Mouse (Mus musculus) regulatory T cell (primary cell): ENCODE data around the gene Crtap.

Experiments used
- in situ Hi-C: fragments of 300-600 bp; cut with MboI, MseI; formaldehyde crosslinking; loops from one replicate; pipeline ENCODE4 v1.15.1; 2025; ENCODE audit warnings: high pct_unique_total_duplicates

The Crtap gene

DNA sequence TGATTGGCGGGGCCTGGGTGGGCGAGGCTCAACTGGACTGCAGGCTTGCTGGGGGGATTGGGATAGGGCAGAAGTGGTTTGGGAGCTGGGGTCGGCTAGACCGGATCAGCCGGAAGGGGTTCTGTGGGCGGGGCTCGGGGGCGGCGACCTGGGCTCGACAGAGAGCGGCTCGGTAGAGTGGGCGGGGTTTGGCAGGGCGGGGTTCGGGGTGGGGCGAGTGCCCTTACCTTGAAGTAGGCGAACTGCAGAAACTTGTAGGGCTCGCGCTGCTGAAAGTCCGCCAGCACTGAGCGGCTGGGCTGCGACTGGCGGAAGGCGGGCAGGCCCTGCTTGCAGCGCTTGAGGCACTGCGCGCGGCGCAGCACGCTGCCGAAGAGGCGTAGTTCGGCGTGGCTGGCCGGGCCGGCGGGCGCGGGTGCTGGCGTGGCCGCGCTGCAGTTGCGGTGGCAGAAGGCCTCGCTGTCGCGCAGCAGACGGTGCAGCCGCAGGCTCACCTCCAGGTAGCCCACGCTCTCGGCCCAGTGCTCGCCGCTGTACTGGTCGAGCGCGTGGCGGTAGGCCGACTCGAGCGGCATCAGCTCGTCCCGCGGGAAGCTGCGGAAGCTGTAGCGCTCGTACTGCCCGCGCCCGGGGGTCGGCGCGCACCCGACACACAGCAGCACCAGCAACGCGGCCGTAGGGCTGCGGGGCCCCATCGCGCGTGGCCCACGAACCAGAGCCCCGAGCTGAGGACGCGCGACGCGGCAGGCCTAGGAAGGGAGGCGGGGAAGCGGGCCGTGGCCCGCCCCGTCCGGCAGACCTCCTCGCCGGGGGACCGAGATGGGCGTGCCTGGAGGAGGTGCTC, at the start of gene Crtap:
TSS of gene Crtap (minus strand) at position 771 of the 844 bp plus-strand sequence.
- in situ Hi-C loops: no loop called here

DNA sequence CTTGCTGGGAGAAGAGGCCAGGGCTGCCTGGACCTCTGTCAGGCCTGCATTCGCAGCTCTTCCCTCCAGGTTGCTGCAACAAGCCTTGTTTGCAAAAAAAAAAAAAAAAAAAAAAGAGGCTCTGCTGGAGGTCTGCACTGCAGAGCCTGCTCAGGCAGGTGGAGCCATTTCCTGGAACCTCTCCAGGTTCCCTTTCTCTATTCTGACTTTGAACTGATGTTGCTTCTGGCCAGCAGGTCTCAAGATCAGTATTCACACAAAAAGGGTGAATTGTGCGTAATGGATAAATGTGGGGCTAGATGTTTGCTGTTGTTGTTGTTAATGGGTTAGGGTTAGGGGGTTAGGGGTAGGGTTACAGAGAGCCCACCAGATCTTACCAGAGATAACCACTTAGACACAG, 45.2 kb upstream of the Crtap start:
- in situ Hi-C loops: no loop called here

DNA sequence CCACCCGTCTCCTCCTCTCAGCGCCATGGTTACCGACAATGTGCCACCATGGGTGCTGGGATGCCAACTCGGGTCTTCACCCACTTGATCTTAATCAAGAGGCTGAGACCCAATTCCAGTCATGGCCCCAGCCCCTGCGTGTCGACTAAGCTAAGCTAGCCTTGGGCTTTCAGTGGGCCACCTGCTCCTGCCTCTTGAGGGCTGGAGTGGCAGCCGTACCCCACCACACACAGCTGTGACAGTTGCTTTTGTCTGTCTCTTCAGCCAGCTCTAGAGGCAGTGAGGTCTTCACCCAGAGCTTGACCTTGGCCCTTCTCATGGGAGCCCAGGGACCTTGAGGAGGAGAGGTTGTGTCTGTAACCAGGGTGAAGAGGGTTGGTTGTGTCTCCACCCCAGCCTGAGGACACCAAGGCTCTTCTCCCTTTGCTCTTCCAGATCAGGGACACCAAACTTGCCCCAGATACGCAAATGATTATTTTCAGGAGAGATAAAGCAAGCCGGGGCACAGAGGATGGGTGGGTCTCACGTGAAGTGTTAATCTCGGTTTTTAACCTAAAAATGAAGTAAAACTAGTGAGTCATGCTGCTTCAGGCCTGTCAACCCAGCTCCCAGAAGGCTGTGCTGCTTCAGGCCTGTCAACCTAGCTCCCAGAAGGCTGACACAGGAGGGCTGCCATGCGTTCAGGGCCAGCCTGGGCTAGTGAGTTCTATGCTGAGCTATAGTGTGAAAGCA, 37.8 kb upstream of the Crtap start:
- in situ Hi-C loops: no loop called here

DNA sequence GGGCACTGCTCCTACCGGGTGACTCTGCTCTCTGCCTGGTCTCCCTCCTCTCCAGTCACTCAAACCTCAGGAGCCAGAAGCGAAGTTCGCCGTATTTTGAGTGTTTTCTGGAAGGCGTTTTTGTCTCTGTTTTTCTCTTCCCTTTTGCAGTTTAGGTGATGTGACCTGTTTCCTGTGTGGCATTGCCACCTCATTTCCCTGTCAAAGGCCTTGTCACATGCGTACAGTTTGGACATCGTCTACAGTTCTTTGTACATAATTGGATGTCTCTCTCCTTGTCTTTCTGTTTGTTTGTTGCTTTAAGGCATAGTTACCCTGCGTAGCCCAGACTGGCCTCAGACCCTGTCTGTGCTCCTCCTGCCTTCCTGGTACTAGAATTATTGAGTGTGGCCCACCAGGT, 37.0 kb upstream of the Crtap start:
- in situ Hi-C loops: no loop called here

DNA sequence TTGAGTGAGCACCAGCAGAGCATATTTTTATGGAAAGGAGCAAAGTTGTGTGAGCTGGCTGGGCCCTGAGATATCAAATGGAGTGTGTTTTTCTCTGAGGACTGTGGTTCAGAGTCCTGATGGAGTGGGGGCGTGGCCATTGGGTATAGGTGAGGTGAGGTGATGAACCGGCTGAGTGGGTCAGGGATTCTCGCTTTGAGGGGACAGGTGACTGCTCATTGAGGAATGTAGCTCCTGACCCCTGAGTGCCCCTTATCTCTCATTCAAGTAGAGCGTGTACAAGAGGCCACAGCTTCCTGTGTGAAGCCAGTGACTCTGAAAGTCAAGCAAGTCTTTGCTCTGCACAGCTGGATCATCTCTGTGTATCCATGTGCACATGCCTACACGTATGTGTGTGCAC, 35.7 kb upstream of the Crtap start:
- in situ Hi-C loops: no loop called here

DNA sequence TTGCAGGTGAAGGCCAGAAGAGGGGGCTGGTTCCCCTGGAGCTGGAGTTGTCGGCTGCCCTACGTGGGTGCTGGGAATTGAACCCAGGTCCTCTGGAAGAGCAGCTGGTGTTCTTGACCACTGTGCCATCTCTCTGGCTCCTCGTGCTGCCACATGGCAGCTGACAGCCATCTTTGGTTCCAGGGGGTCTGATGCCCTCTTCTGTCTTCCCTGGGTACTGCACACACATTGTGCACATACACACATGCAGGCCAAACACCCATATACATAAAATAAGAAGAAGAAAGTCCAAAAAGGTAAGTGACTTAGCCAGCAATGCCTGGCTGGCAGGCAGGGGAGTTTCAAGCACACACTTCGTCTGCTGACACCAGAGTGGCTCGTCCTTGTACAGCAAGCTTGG, 35.1 kb upstream of the Crtap start:
- in situ Hi-C loops: no loop called here

DNA sequence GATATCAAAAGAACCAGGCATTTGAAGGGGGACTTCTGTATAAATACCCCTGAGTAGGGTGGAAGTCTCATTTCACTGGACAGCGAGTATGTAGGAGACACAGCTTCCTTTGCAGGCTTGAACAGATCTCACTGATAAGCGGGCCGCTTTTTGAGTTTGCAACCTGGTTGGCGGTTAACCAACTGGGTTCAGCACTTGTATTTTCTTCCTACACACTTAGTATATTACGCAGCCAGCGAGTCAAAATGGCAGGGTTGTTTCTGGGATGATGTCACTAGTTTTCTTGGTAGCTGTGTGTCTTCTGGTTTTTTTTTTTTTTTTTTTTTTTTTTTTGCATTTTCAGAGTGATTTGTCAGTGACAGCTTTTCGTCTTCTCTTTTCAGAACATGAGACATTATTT, 31.3 kb upstream of the Crtap start:
- in situ Hi-C loops: no loop called here

DNA sequence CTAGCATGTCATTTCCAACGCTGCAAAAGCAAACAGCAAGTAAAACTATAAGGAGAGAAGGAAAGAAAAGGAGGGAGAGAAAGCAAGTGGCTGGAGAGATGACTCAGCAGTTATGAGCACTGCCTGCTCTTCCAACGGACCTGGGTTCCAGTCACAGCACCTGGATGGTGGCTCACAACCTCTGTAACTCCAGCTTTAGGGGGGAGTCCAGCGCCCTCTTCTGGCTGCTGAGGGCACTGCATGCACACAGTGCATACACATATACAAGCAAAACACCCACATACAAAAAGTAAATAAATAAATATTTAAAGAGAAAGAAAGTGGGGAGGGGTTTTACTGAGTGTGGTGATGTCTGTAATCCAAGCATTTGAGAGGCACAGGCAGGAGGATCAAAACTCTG, 30.6 kb upstream of the Crtap start:
- in situ Hi-C loops: no loop called here

DNA sequence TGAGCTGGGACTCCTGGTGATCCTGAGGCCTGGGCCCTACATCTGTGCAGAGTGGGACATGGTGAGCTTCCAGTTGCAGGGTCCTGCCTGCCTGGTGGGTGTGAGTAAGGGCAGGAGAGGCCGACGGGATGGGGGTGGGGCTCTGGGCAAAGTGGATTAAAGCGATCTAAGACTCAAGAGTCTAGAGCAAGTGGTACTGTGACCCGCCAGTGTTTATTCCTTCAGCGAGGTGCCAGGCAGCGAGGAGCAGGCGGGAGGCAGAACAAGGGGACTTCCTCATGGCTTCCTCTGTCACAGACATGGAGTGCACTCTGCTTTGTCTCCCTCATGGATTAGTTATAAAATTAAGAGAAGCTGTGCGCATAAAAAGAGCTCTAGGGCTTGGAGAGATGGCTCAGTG, 30.0 kb upstream of the Crtap start:
- in situ Hi-C loops: no loop called here

DNA sequence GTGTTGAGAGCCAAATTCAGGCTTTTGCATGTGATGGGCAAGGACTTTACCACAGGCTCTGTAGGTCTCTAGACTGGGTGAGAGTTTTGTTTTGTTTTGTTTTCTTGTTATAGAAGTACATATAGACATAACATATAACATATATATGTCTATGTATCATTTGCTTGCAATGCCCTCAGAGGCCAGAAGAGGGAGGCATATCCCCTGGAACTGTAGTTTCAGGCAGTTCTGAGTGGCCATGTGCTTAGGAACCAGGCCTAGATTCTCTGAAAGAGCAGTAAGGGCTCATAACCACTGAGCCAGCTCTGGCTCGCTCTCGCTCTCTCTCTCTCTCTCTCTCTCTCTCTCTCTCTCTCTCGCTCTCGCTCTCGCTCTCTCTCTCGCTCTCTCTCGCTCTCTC, 27.7 kb upstream of the Crtap start:
- in situ Hi-C loops: loop anchor here (5.0 kb wide), 2 partner anchors 84 to 164 kb away; partner anchors contain the start of gene Ccr4

DNA sequence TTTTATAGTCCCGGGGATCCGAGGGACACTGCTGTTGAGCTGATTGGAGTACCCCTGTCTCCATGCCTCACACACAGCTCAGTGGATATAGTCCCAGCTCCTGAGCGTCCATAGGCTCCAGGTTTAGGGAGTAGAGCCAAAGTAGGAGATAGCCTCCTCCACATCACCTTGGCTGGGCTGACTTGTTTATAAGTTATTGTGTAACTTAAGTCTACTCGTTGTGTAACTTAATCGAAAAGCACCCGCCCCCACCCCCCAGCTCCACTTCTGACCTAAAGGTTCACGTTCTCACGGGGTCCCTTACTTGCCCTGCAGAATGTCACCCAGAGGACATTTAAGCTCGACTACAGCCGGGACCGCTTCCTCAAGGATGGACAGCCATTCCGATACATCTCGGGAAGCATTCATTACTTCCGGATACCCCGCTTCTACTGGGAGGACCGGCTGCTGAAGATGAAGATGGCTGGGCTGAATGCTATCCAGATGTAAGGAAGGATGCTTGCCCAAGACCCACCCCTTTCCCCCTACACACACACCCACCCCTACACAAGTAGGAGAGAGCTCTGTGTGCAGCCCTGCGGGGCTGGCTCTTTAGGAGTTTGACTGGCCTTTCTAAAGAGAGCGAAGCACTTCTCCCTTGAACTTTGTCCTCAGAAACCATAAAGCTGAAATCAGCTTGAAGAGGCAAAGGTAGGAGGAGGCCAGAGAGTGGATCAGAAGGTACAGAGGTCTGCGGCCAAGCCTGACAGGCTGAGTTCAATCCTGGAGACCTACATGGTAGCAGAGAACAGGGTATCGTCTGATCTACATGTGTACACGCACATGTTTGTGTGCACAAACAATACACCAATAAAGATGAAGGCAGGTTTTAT, 26.4 kb upstream of the Crtap start:
- in situ Hi-C loops: loop anchor here (5.0 kb wide), 2 partner anchors 85 to 165 kb away; partner anchors contain the start of gene Ccr4

DNA sequence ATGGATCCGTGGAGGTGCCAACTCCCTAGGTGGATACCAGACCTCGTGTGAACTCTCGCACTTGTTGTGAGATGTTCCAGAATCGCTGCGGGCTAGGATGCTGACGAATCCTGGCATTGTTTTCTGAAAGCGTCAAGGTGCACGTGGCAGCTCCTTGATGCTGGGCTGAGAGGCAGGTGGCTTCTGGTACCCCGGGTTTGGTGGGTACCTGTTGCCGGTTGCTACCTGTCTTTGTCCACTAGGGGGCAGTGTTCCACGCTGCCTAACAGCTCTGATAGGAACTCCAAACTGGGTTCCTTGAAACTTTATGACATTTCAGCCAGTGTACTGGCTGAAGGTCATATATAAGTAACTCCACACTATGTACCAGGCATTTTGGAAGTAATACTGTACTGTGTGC, 25.2 kb upstream of the Crtap start:
- in situ Hi-C loops: loop anchor here (5.0 kb wide), 2 partner anchors 87 to 167 kb away; partner anchors contain the start of gene Ccr4

DNA sequence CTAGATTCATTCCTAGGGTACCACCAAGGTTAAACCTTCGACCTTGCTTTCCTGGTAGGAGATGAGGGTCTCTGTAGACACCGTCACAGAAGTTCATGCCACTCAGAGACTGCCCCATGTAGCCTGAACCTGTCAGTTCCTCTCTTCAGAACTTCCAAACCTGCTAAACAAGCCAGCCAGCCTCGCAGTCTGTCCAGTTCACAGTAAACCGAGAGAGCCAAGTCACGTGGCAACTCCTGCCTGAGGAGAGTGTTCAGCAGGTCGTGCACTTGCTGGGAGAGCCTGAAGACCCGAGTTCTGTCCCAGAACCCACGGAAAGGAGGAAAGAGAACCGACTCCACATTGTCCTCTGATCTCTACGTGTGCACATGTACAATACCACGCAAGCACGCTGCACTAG, 23.4 kb upstream of the Crtap start:
- in situ Hi-C loops: no loop called here

DNA sequence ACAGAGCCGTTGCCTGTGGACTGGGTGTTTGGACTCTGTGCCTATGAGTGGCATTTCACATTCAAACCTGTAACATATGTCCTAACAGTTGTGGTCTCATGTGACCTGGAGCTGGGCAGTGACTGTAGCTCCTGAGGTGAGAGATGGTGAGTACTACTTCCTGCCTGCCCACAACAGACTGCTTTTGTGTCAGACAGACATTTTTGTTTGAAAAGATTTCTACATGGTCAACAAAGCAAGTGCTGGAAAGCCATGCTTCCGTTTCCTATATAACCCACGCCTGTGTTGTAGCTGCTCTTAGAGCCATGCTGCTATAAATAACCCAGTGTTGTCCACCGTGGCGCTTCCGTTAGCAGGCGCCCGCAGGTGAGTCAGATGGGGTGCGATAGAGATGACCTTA, 21.9 kb upstream of the Crtap start:
- in situ Hi-C loops: no loop called here

DNA sequence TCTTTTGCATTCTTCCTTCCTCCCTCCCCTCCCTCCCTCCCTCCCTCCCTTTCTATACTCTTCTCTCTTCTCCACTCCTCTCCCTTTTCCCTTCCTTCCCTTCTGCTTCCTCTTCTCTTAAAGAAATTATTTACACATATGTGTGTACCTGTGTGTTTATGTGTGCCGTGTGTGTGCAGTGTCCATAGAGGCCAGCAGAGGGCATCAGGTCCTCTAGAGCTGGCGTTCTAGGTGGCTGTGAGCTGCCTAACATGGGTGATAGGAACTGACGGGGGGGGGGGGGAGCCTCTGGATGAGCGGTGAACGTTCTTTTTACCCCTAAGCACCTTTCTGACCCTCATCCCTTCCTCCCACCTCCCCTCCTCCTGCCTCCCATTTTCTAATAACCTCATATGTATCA, 20.8 kb upstream of the Crtap start:
- in situ Hi-C loops: no loop called here

DNA sequence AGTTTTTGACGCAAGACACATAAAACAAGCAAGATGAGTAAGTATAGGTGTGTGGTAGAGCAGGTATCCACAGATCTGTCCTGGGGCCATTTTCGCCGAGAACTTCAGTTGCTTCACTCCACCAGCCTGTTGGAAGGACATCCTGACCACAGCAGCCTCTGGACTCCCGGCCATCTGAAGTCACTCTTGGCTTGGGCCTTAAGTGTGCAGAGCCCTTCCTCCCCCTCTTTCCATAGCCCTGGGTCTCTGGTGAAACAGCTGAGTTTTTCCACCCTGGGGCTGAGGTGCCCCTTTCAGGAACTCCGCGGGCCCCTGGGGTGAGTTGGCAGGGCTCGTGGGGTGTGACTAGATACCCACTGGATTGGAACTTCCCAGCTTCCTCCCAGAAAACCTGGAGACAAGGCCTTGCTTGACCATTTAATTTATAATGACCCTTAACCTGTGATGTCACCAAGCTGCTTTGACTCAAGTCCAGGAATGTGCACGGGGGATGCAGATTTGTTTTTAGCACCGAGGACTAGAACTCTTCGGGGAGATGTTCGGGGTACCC, 19.9 kb upstream of the Crtap start:
- in situ Hi-C loops: no loop called here

DNA sequence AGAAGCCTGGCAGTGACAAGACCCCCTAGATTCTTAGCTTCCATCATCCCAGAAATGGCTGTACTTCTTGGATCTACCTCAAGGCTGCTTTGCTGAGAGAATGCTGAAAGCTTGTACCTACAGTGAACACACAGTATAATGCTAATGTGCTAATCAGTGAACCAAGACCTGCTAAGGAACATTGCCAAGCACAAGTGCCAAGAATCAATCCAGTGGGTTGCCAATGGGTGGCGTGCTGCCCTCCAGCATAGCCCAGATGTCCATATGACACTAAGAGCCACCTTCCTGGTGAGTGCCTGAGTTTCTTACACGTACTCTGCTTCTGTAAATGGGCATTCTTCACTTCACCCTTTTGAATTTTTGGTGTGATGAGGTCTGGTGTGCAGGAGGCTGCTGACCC, 17.2 kb upstream of the Crtap start:
- in situ Hi-C loops: no loop called here

DNA sequence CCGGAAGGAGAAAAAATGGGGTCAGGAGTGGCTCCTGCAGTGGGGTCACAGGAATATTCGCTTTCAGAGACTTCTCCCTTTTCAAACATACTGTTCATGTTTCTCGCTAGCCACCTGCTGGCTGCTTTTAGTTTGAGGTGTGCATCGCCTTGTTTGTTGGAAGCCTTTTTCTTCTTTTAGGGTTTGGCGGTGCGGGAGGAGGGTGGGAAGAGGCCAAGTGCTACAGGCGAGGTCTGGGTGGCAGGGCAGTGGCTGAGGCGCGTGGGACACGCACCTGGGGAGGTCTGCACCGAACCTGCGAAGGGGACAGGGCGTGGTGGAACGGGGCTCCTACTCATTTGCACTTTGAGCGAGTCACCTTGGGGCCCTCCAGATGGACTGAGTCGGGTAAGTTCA, 11.2 kb upstream of the Crtap start:
- in situ Hi-C loops: no loop called here

DNA sequence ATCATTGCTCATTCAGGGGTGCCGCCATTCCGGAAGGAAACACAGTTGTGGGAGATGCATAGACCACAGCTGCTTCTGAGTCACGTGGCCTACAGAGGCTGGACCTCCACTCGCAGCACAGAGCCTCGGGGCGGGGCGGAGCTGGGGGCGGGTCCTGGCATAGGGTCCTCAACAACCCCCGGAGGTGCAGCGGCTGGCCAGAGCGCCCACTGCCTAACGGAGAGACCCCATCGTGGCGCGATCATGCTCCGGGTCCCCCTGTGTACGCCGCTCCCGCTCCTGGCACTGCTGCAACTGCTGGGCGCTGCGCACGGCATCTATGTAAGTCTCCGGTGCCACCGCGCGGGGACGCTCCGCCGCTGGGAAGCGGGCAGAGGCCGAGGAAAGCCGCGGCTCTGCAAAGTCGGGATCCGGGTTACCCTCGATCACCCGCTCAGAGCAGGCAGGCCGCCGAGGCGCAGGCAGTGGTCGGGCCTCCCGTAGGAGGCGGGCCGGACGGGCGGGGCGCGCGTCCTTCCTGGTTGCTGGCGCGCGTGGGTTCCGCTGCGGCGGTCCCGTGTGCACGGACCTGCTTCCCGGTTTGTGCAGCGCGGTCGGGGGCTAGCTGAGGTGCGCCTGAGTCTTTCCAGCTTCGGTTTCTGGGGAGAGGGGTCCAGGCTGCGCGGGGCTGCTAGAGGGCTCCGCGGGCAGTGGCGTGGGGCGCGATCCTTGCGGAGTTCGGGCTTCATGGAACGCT, 10.6 kb upstream of the Crtap start, which contains the start of the genes Glb1 and Tmppe:
TSS of gene Glb1 (plus strand) at position 128 of the 736 bp plus-strand sequence.
TSS of gene Tmppe (plus strand) at position 157 of the 736 bp plus-strand sequence.
- in situ Hi-C loops: no loop called here

DNA sequence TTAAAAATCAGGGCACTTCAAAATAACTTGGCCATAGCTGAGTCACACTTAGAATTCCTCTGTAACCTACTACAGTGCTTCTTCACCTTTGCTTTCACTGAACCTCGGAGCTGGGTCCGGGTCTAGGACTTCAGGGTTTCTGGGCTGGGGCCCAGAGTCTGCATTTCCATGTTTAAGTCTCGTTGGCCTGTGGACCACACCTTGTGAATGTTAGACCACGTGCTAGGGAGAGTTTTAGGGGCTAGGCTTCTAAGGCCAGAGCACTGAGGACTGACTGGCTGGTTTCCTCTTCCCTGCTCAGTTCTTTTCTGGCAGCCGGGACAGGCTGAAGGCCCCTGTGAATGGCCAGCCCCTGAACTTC, 10.1 kb upstream of the Crtap start:
- in situ Hi-C loops: no loop called here

DNA sequence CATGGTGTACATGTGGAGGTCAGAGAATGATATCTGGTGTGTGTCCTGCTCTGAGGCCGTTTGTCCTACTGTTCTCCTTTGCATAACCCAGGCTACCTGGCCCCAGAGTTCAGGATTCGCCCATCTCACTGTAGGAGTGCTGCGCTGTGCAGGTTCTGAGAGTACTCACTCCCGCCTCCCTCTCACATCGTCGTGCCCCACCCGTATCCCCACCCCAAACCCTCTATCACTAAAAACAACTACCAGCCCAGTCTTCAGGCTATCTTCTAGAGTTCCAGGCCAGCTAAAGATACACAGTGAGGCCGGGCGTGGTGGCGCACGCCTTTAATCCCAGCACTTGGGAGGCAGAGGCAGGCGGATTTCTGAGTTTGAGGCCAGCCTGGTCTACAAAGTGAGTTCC, 9.2 kb upstream of the Crtap start:
- in situ Hi-C loops: no loop called here
